Mouse (Mus musculus) urinary bladder, postnatal 36 days (tissue): ENCODE measurements at regions not wholly inside any gene's neighbourhood (a gene's known extent, or its start where the extent isn't known, plus 50 kb on each side); places are given as distances from the start of the nearest gene placed in this dataset.

Experiments
- DNase-seq, 2 experiments: peaks; one replicate each; pipeline ENCODE4 v3.0.0; 2022; ENCODE audit warnings: low spot score in 2 of 2, mixed read lengths in 1 of 2

DNA sequence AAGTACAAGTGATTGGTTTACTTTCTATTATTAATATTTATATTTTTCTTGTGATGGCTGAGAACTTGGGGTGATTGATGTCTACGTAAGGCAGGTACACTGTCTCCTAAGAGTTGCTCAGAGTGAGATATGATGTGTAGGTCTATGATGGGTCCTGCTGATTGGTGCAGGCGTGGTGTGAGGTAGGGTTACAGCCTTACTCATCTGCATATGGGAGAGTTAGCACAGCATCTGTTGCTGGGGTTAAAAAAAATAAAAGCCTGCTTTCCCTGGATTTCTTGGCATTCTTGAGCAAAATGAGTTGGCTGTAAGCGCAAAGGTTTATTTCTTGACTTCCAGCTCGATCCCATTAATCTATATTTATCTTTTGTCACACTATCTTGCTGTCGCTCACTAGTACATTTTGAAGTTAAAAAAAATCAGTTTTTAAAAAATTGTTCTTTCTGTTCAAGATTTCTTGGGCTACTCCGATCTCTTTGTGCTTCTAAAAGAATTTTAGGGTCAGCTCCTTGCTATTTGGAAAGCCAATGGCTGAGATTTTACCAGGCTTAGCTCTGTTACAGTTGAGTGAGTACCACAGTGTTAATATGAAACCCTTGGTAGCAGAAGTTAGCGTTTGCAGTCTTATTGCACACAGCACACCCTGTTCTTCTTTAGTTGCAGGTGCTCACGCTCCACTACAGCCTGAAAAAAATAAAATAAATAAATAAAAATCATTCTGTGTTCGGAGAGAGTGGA, 482.0 kb downstream of the Plekhb2 start:
- no peak for DNase-seq

DNA sequence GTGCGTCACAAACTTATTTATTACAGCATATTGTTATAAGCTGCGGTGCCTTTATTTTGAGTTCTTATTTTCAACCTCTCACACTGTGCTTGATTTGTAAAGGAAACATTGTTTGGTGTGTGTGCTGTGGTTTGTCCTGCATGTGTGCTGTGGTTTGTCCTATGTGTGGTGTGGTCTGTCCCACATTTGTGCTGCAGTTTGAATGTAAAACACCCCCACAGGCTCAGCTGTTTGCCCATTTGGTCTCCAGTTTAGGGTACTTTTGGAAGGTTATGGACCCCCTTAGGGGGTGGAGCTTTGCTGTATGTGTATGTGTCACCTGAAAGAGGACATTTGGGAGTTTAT, 482.5 kb downstream of the Plekhb2 start:
- no peak for DNase-seq

DNA sequence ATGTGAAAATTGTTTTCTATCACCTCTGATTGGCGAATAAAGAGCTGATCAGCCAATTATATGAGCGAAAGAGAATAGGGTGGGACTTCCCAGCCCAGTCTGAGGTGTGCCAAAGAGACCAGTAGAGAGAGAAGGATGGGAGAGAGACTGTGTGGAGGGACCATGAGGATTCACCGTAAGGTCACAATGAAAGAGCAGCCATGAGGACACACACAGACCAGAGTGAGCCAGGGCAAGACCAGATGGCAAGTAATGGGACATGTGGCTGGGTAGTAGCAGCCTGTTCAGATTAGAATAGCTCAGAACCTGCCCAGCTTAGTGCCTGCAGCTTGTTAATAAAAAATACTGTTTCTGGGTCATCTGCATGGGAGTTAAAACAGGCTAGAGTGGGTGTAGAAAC, 487.9 kb downstream of the Plekhb2 start:
- DNase-seq, result no peak

DNA sequence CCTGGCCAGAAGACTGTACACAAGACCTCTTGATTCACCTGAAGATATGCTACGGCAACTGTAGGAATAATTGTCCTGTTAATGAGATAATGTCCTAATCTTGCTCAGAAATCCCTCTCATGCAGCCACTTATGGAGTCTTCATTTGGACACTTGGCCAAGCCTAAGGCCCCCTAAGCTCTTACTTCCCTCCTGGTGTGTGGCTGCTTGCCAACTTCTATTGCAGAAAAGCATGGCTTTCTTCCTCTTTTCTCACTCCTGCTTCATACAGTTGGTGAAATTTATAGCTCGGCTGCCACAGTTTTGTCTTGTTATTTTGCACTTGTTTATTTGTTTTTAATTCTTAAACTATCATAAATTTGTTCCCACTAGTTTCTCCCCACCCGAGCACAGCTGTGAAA, 488.4 kb downstream of the Plekhb2 start:
- DNase-seq, result no peak

DNA sequence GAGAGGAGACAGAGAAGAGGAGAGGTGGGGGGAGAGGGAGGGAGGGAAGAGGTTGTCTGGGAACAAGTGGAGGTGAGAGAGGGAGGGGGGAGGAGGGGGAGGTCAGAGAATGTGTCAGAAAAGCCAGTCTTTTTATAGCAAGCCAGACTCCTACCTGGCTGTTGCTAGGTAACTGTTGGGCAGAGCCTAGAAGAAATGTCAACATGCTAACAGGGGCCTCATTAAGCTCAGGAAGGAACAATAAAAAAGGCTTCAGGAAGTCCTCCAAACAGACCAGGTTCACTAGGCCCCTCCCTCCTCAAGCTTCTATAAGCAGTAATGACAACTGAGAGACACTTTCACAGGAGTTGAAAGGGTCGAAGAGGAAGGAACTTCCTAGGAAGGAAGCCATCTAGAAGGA, 494.8 kb downstream of the Plekhb2 start:
- DNase-seq, result no peak

DNA sequence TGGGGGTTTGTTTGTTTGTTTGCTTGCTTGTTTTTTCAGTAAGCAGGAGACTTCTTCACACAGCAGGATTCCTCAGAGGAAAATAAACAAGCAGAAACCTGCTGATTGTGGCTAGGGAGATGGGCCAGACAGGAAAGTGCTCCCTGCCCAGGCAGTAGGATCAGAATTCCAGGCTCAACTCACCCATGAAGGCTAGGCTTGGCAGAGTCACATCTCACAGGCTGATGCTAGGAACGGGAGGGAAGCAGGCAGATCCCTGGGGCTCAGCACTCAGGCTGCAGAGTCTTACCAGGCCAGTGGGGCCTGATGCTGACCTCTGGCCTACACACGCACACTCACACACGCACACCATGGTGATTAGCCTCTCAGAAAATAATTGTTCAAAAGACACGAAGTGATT, 498.5 kb downstream of the Plekhb2 start:
- no peak for DNase-seq

DNA sequence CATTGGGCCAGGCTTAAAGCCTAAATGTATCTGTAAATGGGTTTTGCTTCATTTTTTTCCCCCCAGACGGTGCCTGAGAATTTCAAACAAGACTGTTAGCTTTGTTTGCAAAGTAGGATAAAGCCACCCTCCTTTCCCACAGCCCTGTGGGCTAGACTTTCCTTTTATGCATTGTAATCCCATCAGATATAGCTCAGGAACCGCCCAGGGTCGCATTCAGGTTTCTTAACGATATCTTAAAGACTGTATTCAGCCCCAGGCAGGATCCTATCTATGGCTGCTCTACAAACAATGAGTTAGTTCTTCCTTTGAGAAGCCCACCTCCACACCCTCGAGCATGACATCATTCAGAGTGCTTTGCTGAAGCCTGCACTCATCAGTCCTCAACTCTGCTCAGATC, 509.2 kb downstream of the Plekhb2 start:
- no peak for DNase-seq

DNA sequence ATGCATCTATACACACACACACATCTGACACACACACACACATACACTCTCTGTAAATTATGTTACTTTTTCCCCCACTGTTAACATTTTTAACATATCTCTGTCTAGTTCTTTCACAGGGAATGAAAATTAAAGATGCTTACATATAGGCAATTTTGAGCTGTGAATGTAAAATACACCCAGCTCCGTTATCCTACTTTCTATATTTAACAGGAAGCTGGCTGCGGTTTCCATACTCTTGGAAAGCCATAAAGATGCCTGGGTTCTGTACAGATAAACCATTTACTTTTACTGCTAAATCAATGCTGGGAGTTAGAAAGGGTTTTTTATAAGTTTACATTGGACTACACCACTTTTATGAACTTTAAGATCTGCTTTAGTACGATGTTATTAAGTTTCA, 511.7 kb downstream of the Plekhb2 start:
- DNase-seq, result no peak

DNA sequence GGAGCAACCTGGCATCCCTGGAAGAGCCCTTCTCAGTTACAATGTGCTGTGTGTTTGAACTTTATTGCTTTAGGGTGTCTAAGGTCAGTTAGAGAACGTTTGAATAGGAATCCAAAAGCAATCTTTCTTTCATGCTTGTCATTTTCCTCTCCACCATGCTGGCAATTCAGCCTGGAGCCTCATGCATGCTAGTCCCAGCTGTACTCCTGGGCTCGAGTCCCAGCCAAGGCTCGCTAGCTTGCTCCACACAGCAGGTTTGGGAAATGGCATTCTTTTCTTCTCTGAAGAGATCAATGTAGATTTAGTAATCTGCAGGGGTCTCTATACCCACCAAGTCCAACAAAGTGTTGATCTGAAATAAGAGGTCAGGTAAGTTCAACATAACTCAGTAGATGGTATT, 513.1 kb downstream of the Plekhb2 start:
- DNase-seq, result no peak

DNA sequence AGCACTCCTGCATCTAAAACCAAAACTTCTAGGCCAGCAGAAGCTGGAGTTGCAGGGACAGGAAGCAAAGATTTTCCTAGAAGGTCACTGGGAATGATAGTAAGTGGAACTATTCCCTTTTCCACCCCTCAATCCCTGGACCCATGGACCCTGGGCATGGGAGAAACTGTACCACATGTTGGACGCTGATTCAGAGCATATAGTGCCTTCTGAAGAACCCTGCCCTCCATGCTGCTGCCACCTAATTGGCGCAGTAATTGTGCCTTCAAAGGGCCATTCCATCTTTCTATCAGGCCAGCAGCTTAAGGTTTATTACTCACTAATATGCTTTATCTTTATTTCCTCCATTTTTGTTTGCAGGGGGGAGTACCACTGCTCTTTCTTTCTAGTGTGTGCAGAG, 516.8 kb downstream of the Plekhb2 start:
- DNase-seq, result no peak

DNA sequence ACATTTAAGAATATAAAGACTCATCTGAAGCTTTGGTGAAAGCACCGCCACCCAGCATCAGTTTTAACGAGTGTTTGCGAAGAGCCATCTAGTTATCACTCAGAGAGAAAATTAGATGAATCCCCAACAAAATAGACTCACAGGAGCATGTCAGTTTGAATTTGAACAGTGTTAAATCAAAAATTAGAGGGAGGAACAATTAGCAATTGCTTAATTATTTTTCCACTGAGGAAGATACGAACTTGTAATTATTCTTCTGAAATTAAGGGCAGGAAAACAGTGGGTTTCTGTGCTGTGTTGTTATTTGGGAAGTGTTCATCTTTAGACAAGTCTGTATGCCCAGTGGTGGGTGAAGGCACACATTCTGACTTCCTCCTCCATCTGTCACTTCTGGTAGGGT, 523.0 kb downstream of the Plekhb2 start:
- DNase-seq, result no peak

DNA sequence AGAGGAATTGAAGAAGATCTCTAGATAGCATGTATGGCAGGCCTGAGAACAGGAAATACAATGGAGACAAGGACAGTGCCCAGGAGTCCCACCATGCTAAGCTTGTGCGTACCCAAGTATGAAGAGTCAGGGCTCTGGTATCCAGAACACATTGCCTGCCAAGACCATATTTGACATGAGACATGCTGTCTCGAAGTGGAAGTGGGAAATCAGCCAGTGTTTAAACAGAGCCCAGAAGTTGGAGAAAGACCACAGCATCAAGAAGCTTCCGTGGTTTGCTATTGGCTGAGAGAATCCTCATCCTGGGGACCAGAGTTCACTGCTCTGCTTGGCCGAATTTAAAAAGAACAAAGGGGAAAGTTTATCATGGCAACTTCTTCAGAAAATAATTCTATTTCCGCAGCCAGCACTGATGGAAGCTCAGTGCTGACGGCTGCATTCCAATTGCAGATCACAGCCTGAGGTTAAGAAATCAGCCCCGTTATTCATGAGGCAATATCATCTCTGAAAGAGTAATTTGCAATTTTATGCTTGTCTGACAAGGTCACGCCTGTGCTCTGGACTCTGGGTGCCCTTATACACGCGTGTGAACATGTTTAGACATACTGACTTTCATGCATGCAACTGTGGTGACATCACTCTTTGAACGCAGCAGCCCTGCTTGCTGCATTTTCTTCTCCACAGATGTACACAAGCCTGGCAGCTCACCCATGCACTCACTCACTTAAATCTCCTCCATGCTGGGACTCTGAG, 531.0 kb downstream of the Plekhb2 start:
- no peak for DNase-seq

DNA sequence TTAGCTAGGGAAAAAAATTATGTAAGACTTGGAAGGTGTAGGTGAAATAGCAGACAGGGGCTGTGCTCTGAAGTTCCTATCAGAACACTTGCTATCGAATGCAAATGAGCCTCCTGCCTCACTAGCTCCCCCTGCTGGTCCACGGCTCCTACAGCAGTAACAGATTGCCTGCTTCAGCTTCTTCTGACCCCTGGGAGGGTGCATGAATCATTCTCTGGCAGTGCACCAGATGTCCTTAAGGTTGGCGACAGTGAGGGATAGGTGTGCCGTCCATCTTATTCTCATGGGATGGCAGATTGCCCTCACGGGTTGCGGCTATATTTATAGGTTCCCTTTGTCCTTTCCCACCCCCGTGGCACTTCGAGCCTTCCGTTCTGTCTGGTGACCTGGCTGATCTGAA, 535.7 kb downstream of the Plekhb2 start:
- peak; percentile 59 to 68 for DNase-seq

DNA sequence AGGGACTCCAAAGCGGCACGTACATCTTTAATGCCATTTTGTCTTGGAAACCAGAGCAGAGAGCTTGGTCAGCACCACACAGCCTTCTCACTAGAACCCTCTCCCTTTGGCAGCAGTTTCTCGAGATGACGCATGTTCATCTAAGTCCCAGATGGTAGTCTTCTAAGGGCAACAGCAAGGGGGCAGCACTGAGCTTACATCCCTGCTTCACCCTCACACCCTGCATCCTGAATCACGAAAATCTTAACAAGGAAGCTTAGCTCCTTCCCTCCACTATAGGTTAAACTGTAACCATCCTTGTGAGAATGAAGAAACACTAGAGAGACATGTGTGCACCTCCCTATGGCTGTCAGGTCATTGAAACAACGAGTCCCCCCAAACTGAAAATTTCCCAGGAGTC, 538.4 kb downstream of the Plekhb2 start:
- DNase-seq, result peak in 1 of 2 experiments; percentile 15

DNA sequence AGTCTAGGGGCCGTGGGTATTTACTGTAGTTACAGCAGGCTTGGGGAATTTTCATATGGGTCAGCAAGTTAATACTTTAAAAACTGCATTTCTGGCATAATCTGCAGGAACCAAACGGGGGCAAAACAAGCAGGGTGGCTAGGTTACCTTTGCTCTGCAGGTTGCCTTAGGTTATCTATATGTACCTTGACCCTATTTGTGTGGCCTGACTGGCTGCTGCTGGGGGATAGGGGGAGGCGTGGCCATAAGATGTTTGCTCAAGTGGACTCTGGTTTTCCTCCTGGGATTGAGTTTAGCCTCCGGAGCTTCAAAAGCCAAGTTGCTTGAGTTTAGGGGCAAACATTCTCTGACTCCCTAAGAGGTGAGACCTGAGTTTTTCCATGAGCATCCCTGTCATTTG, 540.6 kb downstream of the Plekhb2 start:
- no peak for DNase-seq

DNA sequence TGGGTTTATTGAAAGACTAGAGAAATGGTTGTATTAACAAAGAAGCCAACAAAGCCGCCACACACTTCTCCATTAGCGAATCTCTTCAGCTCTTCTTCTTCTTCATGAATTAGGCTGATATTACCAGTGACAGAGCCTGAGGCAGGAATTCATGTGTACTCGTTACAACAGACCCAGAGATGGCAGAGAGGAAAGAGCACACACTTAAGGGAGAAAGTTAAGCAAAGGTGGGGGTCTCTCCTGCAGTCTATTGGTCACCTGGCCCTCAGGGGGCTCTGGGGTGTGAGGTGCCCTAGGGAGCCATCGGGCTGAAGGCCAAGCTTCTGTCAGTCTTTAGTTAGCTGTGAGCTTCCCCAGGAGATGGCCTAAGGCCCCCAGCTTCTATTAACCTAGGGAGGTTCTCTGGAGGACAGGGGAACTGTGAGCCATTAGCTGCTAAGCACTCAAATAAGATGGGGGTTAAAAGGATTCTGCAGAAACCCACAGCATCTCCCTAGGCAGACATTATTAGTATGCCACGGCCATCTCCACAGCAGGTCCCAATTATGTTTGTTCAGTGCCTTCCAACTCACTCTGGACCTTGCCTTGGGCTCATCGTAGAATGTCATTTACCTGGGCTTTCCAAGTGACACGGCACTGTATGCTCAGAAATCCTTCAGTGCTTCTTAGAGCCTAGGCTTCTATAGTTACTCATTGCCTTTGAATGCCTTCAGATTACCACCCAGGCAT, 541.2 kb downstream of the Plekhb2 start:
- no peak for DNase-seq

DNA sequence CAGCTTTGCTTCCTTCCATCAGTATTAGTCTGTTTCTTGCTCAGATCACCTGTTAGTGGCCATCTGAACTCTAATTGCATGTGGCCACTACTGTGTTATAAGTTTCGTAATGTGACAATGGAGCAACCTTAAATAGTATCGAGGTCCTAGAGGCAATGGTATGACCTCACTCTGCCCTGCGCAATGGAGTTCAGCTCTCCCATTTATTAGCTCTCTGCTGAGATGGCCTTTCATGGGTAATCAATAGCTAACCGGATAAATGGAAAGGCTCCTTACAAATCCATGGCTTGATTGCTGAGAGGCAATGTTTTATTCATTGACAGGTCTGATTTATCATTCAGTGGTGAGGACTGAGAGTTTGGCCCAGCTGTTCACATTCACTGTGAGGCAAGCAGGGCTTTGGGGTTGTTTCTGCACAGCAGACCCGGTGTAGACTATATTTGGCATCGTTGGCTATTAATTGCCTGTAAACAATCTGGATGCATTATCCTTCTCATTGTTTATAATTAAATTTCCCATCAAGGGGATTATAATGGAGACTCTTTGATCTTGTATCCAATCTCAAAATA, 543.9 kb downstream of the Plekhb2 start:
- DNase-seq, result no peak

DNA sequence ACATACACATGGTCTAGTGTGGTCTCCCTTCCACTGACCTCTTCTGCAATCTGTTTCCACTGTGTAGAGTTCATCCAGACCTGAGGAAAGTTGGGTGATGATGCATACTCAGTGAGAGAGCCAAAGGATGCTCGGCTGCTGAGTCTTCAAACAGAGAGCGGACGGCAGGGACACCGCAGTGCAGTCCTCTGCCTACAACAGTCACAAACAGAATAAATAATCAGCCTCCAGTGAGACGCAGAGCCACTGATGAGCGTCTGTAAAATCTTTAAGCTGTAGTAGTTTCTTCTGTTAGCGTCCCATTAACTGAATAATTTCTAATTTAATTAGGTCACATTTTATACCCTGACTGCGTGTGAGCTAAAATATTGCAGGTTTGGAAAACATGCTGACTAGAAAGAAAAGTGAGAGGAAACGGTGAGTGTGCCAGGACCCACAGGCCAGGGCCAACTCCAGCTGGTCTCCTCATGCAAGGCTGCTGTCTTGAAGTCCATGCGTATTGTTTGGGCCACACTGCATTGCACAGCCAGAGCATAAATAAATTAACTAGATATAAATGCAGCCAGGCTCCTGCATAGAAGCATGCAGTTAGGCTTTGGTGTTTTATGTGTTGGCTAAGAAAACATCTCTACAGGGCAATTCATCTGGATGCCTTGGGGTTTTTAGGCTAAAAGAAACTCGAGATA, 551.0 kb downstream of the Plekhb2 start:
- no peak for DNase-seq

DNA sequence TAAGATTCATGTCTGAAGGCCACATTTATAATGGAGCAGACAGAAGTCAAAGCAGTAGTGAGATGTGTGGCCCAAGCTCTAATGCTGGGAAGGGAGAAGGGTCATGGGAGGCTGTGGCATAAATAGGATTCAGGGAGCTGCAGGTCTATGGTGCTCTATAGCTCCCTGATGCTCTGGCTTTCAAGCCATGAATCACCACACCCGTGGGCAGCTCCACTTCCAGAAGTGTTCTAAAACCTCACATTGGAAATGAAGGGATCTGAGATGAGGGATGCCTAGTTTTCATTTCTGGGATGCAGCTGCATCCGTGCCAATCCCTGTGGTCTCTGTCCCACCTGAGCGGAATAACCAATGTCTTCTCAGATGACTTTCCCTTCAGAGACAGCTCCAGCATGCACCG, 553.2 kb downstream of the Plekhb2 start:
- DNase-seq, result no peak

DNA sequence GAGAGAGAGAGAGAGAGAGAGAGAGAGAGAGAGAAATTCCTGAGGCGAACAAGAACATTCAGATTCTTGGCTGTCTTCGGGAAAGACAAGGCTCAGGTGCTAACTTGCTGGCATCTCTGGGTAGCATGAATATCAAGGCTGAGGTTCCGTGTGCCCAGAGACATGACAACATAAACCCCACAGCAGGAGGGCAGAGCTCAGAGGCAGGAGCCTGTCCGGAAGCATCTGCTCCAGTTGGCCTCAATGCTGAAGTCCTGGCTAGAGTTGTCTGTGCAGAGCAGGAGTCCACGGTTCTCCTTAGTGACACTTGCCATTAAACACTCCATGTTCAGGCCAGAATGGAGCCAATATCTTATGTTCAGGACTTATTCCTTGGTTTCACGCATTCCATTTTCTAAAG, 555.6 kb downstream of the Plekhb2 start:
- no peak for DNase-seq

DNA sequence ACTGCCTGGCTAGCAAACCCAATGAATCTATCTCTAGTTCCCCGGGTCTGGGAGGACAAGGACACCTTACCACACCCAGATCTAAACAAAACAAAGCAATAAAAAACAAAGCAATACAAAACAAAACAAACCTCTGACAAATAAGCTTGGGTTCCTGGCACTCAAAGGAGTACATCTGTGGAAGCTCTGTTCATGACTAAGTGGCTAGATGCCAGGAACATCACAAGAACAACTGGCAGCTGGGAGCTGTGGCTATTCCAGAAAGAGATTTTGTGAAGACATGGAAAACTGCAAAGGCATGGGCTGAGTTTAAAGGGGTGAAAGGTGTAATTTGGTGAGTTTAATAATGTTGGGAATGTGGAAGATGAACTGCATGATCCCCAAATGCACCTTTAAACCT, 565.9 kb downstream of the Plekhb2 start:
- peak in 1 of 2 experiments; percentile 8 for DNase-seq
